Mouse (Mus musculus) adrenal gland, adult (tissue): ENCODE measurements around the gene Specc1.

Source experiments
- DNase-seq, 2 experiments: peaks; one replicate each; pipeline ENCODE4 v3.0.0; 2022 to 2023; ENCODE audit warnings: low spot score in 1 of 2; ENCODE audit not compliant: inconsistent age in 2 of 2

The Specc1 gene

GRCm38 (mm10) chr11:62012039-62012438 lies 55.5 kb downstream of the Specc1 start:
- no peak for DNase-seq

DNA sequence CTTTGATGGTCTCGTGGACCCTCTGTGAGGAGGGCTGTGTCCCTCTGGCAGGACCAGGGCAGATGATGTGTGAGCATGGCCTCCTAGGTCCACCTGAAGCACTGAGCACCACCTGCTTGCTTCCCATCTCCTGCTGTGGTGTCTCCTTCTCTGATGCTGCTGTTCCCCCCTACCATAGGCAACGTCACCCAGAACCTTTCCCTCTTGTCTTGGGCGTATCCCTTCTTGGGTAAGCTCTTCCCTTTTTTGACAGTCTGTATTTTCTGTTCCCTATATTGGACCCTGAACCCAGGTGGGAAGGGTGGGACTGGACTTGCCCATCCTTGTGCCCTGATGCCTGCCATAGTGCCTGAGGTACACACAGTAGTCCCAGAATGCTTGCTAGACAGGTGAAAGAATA lies 56.9 kb downstream of the Specc1 start:
- no peak for DNase-seq

DNA sequence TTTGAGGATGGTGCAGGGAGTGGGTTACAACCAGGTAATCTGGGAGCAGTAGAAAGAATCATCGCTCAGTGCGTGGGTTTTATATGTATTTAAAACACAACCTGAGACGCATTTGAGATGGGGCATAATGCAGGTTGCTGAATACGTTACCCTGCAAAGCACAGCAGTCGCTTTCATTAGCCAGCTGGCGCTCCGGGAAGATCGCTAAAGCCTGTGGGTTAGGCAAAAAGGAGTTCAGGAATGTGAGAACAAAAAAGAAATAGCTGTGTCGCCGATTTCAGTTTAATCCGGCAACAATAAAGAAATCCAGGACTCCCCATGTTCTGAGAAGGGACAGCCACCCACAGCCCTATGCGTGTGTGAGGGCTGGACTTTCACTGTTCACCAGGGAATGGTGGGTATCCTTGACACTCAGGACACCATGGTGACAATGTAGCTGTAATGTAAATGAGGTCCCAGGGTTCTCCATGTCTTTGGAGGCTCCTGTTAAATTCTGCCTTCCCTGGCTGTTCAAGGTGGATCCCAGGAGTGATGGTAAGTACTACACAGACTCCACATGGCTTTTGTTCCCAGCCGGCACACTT lies 58.6 kb downstream of the Specc1 start:
- no peak for DNase-seq

GRCm38 (mm10) chr11:62016985-62017384 lies 60.4 kb downstream of the Specc1 start:
- no peak for DNase-seq

- DNase-seq: no peak
These were observed 62.0 kb downstream of the Specc1 start for GRCm38 (mm10) chr11:62018315-62019205.

DNA sequence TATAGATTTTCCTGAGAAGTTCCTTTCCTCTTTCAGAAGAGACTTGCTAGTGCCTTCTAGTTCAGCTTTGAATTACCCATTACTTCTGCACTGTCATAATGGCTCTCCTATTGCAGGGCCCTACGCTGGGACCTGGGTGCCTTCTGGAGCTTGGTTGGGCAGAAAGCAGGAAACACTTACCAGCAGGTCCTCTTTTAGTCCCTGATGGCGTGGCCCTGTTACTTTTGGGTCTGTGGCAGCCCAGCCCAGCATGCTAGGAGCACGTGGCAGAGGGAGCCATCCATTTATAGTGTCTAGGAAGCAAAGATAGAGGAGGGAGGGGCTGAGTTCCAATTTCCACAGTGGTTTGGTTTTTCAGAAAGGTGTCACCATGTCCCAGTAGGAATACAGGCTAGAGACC lies 63.3 kb downstream of the Specc1 start:
- no peak for DNase-seq

GRCm38 (mm10) chr11:62020898-62021297 lies 64.3 kb downstream of the Specc1 start:
- no peak for DNase-seq

DNA sequence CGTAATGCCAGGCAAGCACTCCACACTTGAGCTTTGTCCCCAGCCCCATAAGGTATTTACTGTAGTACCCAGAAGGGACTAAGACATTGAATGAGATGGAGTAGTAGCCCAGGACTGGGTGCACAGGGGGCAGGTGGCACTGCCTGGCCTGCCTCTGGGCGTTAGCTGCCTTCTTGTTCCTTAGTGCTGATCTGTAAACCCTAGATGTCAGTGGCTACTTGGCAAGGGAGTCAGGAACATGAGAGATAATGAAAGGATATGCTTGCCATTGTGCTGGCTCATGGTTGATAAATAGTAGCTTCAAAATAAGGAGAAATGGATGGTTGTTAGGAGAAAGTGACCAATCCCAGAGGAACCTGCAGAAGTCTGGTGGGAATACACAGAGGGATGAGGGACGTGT lies 65.5 kb downstream of the Specc1 start:
- DNase-seq: no peak

DNA sequence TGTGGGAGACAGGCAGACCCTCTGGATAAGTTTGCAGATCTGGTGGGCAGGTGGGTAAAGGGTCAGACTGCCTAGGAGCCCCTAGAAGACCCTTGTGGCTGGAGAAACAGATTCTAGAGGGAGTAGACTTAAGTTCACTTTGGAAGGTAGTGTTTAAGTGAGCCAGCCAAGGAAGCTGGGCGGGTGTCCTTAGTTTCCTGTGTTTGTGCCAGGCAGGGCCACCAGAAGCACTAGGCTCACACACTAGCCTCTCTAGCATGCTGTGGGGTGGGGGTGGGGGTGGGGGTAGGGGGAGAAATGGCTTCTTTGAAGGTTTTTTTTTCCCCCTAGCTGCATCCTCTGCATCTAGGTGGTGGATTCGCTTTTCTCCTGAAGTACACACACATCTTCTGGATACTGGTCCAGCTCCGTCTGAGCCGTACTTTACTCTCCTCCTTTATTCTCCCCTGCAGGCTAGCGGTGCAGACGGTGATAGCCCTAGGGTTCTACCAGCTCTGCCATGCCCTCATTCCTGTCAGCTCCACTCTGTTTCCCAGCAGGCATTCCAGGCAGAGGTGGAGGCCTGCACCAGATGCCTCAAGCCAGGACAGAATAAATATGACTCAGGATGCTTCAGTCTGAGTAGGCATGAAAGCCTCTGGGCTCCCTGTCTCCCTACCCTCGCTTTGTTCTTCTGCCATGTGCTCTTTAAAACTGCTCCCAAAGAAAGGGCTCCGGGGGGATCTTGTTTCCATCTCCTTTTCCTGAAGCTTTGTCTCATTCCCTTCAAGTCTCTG lies 66.3 kb downstream of the Specc1 start:
- no peak for DNase-seq

DNA sequence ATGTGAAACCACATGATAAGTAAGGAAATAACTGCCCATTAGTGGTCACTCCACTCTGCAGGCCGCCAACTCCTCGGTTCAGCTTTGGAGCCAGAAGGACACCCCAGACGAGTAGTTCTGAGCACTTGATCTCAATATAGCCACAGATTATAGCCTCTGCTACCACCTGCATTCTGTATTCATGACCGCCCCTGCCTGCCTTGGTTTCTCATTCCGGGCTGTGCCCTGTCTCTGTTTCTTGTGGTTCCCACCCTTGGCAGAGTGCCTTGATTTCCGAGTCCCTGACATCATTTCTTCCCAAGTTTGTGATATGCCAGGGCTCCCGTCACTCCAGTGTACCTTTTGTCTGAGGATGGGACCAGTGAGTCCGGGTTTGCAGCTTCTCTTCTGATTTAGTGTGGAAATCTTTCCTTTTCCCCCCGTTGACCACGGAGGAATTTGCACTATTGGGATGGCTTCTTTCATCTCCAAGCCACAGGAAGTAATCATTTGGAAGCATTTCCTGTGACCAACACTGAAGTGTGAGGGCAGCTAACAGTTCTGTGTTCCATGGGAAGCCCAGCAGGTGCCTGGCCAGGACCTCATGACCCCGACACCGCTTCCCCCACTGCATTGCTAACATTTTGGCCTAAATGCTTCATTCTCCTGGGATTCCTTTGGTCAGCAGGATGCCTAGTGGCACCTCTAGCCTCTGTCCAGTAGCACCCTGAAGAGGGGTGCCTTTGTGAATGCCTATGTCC lies 67.1 kb downstream of the Specc1 start:
- DNase-seq: no peak

DNA sequence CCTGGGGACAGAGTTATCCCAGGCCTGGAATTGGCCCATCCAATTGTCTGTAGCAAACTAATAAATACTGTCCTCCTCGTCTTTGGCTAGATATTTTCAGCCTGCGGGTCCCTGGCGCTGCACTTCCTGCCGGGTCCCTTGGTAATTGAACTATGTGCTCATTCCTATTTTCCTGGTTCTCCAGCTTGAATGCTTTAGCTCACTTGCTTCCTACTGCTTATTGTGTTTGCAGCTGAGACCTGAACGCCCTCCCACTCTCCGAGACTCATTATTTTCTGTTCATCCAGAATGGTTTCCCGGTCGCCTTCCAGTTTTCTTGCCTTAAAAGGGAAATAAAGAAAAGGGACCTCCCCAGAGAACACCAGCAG lies 67.7 kb downstream of the Specc1 start:
- no peak for DNase-seq

GRCm38 (mm10) chr11:62024952-62025351 lies 68.4 kb downstream of the Specc1 start:
- DNase-seq: no peak

DNA sequence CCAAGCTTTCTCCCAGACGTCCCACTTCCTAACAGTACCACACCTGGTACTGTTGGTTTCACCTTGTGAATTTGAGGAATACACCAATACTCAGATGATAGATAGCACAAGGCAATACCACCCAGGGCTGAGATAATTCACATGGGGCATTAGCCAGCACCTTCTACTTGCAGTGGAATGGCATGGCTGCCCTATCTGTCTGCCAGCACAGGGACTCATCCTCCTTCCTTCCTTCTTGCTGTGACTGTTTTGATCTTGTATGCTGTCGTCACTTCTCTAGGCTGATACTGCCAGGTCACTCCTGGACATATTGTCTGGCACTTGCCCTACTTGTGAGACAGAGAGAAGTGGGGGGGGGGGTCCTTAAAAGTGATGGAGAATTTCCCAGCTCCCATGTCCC lies 69.2 kb downstream of the Specc1 start:
- DNase-seq: no peak

- DNase-seq: no peak
These were observed 69.8 kb downstream of the Specc1 start for GRCm38 (mm10) chr11:62026345-62026815.

- DNase-seq: no peak
These were observed 70.7 kb downstream of the Specc1 start for GRCm38 (mm10) chr11:62027271-62027670.

- DNase-seq: no peak
These were observed 71.1 kb downstream of the Specc1 start for GRCm38 (mm10) chr11:62027705-62028104.

DNA sequence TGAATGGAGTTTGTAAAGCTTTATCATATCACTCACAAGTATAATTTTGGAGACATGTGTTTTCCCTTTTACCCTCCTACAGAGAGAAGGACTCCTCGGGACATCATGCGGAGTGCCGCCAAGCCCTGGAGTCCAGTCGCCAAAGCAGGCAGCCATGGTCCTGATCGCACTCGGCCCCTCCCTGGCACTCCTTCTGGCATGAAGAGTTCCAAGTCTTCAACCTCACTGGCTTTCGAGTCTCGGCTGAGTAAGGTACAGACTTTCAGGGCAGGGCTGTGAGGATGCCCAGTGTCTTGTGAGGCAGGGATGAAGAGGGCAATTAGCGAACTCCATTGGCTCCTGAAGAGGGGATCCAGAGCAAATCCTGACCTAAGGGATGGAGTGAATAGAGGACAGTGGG lies 72.6 kb downstream of the Specc1 start:
- no peak for DNase-seq

DNA sequence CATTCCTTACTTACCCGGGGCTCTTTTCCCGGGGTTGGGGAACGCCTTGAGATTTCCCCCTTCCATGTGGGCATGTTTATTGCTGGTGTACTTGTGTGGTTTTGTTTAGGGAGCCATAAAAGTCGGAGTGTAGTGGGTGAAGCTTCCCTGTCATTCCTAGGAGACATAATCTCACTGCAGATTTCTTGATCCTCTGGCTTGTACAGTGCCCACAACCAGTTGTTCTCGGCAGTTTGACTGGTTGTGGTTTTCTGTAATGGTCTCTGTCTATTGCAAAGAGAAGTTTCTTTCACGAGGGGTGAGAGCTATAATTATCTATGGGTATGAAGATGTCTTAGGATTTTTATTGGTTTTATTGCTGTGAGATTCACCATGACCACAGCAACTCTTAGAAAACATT lies 78.0 kb downstream of the Specc1 start:
- no peak for DNase-seq

DNA sequence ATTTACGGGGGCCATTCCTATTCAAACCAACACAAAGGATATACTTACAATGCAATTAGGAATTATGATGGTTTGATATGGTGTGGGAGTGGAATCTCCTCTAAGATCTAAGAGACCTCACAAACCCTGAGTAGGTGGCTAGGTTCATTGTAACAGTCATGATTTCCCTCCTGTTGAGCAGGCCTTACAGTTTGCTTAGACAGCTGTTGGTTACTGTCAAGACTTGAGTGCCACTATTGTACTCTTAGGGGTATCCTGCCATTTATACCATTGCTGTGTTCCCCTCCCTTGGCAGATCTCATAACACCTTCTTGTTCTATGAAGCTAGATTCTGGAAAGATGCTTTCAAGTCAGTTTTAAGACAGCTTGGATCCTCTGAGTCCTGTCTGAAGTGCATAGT lies 78.7 kb downstream of the Specc1 start:
- DNase-seq: no peak

GRCm38 (mm10) chr11:62040122-62040521 lies 83.6 kb downstream of the Specc1 start:
- DNase-seq: no peak

- DNase-seq: peak in 1 of 2 experiments; percentile 58
These were observed 88.1 kb downstream of the Specc1 start for GRCm38 (mm10) chr11:62044627-62045026.
